In the genomic region with DNA sequence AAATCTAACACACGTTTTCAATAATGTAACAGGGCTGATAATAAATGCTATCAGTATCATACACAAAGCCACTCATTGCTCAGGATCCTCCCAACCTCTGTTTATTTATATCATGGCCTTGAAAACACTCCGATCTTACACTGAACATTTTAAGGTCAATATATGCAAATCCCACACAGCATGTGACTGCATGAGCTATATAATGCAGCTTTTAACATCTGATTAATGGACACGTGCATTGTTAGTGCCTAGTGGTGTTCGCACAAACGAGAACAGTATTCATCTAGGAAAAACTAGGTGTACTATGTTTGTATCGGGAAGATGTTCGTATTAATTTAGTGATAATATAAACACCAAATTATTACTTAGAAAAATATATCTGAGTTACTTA, we compare ENCODE assay signal across 25 mouse cellular contexts.
DNase-seq lines count a peak whose midpoint lies in the region; ATAC-seq lines count a peak whose summit lies in the region.
"Had no signal": no experiment of that assay in that cellular context is flagged by ENCODE, and none has a peak within 500 bp of the region (broad histone marks: within the 10 kb centered on the region; RNA-seq: fewer than 3 reads in every experiment).

No protein-coding gene starts in this region.

- no peak for DNase-seq in midbrain, embryonic 14.5 days
- no peak for DNase-seq in left cerebral cortex, adult 8-10 months (ENCODE audit: low spot score in 2 of 2)
- DNase-seq: adrenal gland, adult 8-10 months; gastrocnemius, postnatal 36 days; heart, adult 2 months; kidney, adult 8-10 months; kidney, postnatal 4 days; layer of hippocampus, postnatal 36 days; lung, embryonic 14.5 days; lung, postnatal 14 days; spleen, adult 18-20 months; thymus, postnatal 14 days had no signal

- peak; percentile 55 for ATAC-seq in forebrain, embryonic 13.5 days
- no peak for ATAC-seq in forebrain, embryonic 12.5 days (ENCODE audit: low FRiP score)
- ATAC-seq in hindbrain, embryonic 15.5 days (ENCODE audit: low FRiP score, low read depth), result peak; percentile 36
- no peak for ATAC-seq in hindbrain, embryonic 12.5 days (ENCODE audit: low FRiP score)
- ATAC-seq in hindbrain, embryonic 16.5 days, result peak; percentile 57
- ATAC-seq in midbrain, embryonic 14.5 days (ENCODE audit: low FRiP score, low TSS enrichment), result peak; percentile 73
- ATAC-seq in heart, embryonic 12.5 days (ENCODE audit: insufficient number of reproducible peaks, low FRiP score), result no peak
- ATAC-seq: intestine, embryonic 16.5 days had no signal

- H3K27me3 ChIP-seq in forebrain, embryonic 13.5 days, result no peaks in the 10 kb centered on the region
- no peaks in the 10 kb centered on the region for H3K27me3 ChIP-seq in forebrain, embryonic 12.5 days
- no peaks in the 10 kb centered on the region for H3K27me3 ChIP-seq in hindbrain, embryonic 15.5 days
- H3K27me3 ChIP-seq in hindbrain, embryonic 12.5 days, result no peaks in the 10 kb centered on the region
- H3K27me3 ChIP-seq in hindbrain, embryonic 16.5 days (replicated peaks; ENCODE audit: control insufficient read depth, insufficient read depth, low read length), result no peaks in the 10 kb centered on the region
- H3K27me3 ChIP-seq in midbrain, embryonic 14.5 days (ENCODE audit: control insufficient read depth, insufficient read depth, low read length), result no peaks in the 10 kb centered on the region
- no peaks in the 10 kb centered on the region for H3K27me3 ChIP-seq in heart, embryonic 12.5 days (replicated peaks)
- H3K27me3 ChIP-seq: heart, embryonic 13.5 days; limb, embryonic 12.5 days; liver, embryonic 15.5 days had no signal

- no peak overlapping the region for H3K9ac ChIP-seq in forebrain, embryonic 13.5 days
- no peak overlapping the region for H3K9ac ChIP-seq in forebrain, embryonic 12.5 days
- H3K9ac ChIP-seq in hindbrain, embryonic 15.5 days, result no peak overlapping the region
- no peak overlapping the region for H3K9ac ChIP-seq in hindbrain, embryonic 12.5 days
- no peak overlapping the region for H3K9ac ChIP-seq in hindbrain, embryonic 16.5 days (ENCODE audit: low read depth, low read length)
- no peak overlapping the region for H3K9ac ChIP-seq in midbrain, embryonic 14.5 days (replicated peaks; ENCODE audit: low read length)
- H3K9ac ChIP-seq in heart, embryonic 12.5 days, result no peak overlapping the region
- H3K9ac ChIP-seq: heart, embryonic 13.5 days; limb, embryonic 12.5 days; liver, embryonic 15.5 days; lung, embryonic 14.5 days had no signal

- no peak overlapping the region for H3K4me2 ChIP-seq in forebrain, embryonic 13.5 days
- no peak overlapping the region for H3K4me2 ChIP-seq in forebrain, embryonic 12.5 days
- no peak overlapping the region for H3K4me2 ChIP-seq in hindbrain, embryonic 15.5 days
- H3K4me2 ChIP-seq in hindbrain, embryonic 12.5 days (replicated peaks), result no peak overlapping the region
- no peak overlapping the region for H3K4me2 ChIP-seq in hindbrain, embryonic 16.5 days (ENCODE audit: low read length)
- H3K4me2 ChIP-seq in midbrain, embryonic 14.5 days (ENCODE audit: low read length), result no peak overlapping the region
- no peak overlapping the region for H3K4me2 ChIP-seq in heart, embryonic 12.5 days
- H3K4me2 ChIP-seq: heart, embryonic 13.5 days; limb, embryonic 12.5 days; liver, embryonic 15.5 days; lung, embryonic 14.5 days had no signal

- H3K36me3 ChIP-seq in forebrain, embryonic 13.5 days (ENCODE audit: poor library complexity, severe bottlenecking), result no peaks in the 10 kb centered on the region
- H3K36me3 ChIP-seq in forebrain, embryonic 12.5 days (replicated peaks), result no peaks in the 10 kb centered on the region
- no peaks in the 10 kb centered on the region for H3K36me3 ChIP-seq in hindbrain, embryonic 15.5 days
- H3K36me3 ChIP-seq in hindbrain, embryonic 12.5 days, result no peaks in the 10 kb centered on the region
- no peaks in the 10 kb centered on the region for H3K36me3 ChIP-seq in hindbrain, embryonic 16.5 days (ENCODE audit: control insufficient read depth, insufficient read depth, low read length)
- H3K36me3 ChIP-seq in midbrain, embryonic 14.5 days (ENCODE audit: control insufficient read depth, insufficient read depth, low read length), result no peaks in the 10 kb centered on the region
- no peaks in the 10 kb centered on the region for H3K36me3 ChIP-seq in heart, embryonic 12.5 days
- H3K36me3 ChIP-seq: G1E; heart, embryonic 13.5 days; limb, embryonic 12.5 days had no signal

- no peak overlapping the region for H3K4me3 ChIP-seq in forebrain, embryonic 13.5 days
- no peak overlapping the region for H3K4me3 ChIP-seq in forebrain, embryonic 12.5 days (replicated peaks)
- no peak overlapping the region for H3K4me3 ChIP-seq in hindbrain, embryonic 15.5 days
- H3K4me3 ChIP-seq in hindbrain, embryonic 12.5 days, result no peak overlapping the region
- no peak overlapping the region for H3K4me3 ChIP-seq in hindbrain, embryonic 16.5 days (ENCODE audit: low read length)
- no peak overlapping the region for H3K4me3 ChIP-seq in midbrain, embryonic 14.5 days (replicated peaks; ENCODE audit: low read depth, low read length)
- H3K4me3 ChIP-seq in heart, embryonic 12.5 days, result no peak overlapping the region
- H3K4me3 ChIP-seq: heart, adult 2 months; heart, embryonic 13.5 days; limb, embryonic 12.5 days; liver, embryonic 15.5 days; myocyte had no signal

- 45% methylated on average over 7 of the region's 7 CpGs for WGBS in forebrain, embryonic 13.5 days
- WGBS in forebrain, embryonic 12.5 days, result 61% methylated on average over 7 of the region's 7 CpGs
- WGBS in hindbrain, embryonic 15.5 days, result 51% methylated on average over 7 of the region's 7 CpGs
- 82% methylated on average over 7 of the region's 7 CpGs for WGBS in hindbrain, embryonic 12.5 days
- 62% methylated on average over 7 of the region's 7 CpGs for WGBS in hindbrain, embryonic 16.5 days
- 44% methylated on average over 7 of the region's 7 CpGs for WGBS in midbrain, embryonic 14.5 days
- WGBS in heart, embryonic 12.5 days, result 86% methylated on average over 7 of the region's 7 CpGs

- H3K27ac ChIP-seq in forebrain, embryonic 13.5 days, result peak overlapping the region; percentile 32
- no peak overlapping the region for H3K27ac ChIP-seq in forebrain, embryonic 12.5 days
- H3K27ac ChIP-seq in hindbrain, embryonic 15.5 days (replicated peaks), result no peak overlapping the region; the same call in 1 of the 2 replicates
- H3K27ac ChIP-seq in hindbrain, embryonic 12.5 days, result no peak overlapping the region
- no peak overlapping the region for H3K27ac ChIP-seq in hindbrain, embryonic 16.5 days (ENCODE audit: low read depth, low read length)
- H3K27ac ChIP-seq in midbrain, embryonic 14.5 days (replicated peaks; ENCODE audit: low read depth, low read length), result peak overlapping the region; percentile 66; the same call in 1 of the 2 replicates
- no peak overlapping the region for H3K27ac ChIP-seq in heart, embryonic 12.5 days (ENCODE audit: poor library complexity, severe bottlenecking)
- H3K27ac ChIP-seq: heart, adult 2 months; heart, embryonic 13.5 days; kidney, postnatal 0 days; limb, embryonic 12.5 days; liver, embryonic 15.5 days had no signal

- H3K4me1 ChIP-seq in forebrain, embryonic 13.5 days, result peaks cover 16% of the 10 kb centered on the region
- H3K4me1 ChIP-seq in forebrain, embryonic 12.5 days, result peaks cover 4% of the 10 kb centered on the region; the same call in 1 of the 2 replicates
- peaks cover 10% of the 10 kb centered on the region for H3K4me1 ChIP-seq in hindbrain, embryonic 15.5 days (replicated peaks)
- no peaks in the 10 kb centered on the region for H3K4me1 ChIP-seq in hindbrain, embryonic 12.5 days
- H3K4me1 ChIP-seq in hindbrain, embryonic 16.5 days (ENCODE audit: control insufficient read depth, insufficient read depth, low read depth, low read length), result no peaks in the 10 kb centered on the region; the same call in 1 of the 2 replicates
- peaks cover 13% of the 10 kb centered on the region for H3K4me1 ChIP-seq in midbrain, embryonic 14.5 days (ENCODE audit: control insufficient read depth, insufficient read depth, low read length)
- no peaks in the 10 kb centered on the region for H3K4me1 ChIP-seq in heart, embryonic 12.5 days (replicated peaks)
- H3K4me1 ChIP-seq: heart, embryonic 13.5 days; limb, embryonic 12.5 days; liver, embryonic 15.5 days had no signal

- H3K9me3 ChIP-seq in forebrain, embryonic 13.5 days (replicated peaks), result no peaks in the 10 kb centered on the region
- H3K9me3 ChIP-seq in forebrain, embryonic 12.5 days, result no peaks in the 10 kb centered on the region
- H3K9me3 ChIP-seq in hindbrain, embryonic 15.5 days, result no peaks in the 10 kb centered on the region
- H3K9me3 ChIP-seq in hindbrain, embryonic 12.5 days (replicated peaks), result no peaks in the 10 kb centered on the region
- no peaks in the 10 kb centered on the region for H3K9me3 ChIP-seq in hindbrain, embryonic 16.5 days (ENCODE audit: control insufficient read depth, low read length)
- H3K9me3 ChIP-seq in midbrain, embryonic 14.5 days (ENCODE audit: control insufficient read depth, low read length), result no peaks in the 10 kb centered on the region
- no peaks in the 10 kb centered on the region for H3K9me3 ChIP-seq in heart, embryonic 12.5 days (replicated peaks)
- H3K9me3 ChIP-seq: G1E; heart, embryonic 13.5 days; limb, embryonic 12.5 days; liver, embryonic 15.5 days had no signal

Comparison
In these comparisons a context has a peak if more than half of its experiments do, and no peak if none do; other contexts are left out.
1. ATAC-seq: peak in forebrain, embryonic 13.5 days (single experiment), hindbrain, embryonic 15.5 days (single experiment), hindbrain, embryonic 16.5 days (single experiment) and midbrain, embryonic 14.5 days (single experiment); none in forebrain, embryonic 12.5 days (single experiment), hindbrain, embryonic 12.5 days (single experiment) and heart, embryonic 12.5 days (single experiment).
2. H3K27ac ChIP-seq: peak in forebrain, embryonic 13.5 days (single experiment) and midbrain, embryonic 14.5 days (single experiment); none in forebrain, embryonic 12.5 days (single experiment), hindbrain, embryonic 15.5 days (single experiment), hindbrain, embryonic 12.5 days (single experiment), hindbrain, embryonic 16.5 days (single experiment) and heart, embryonic 12.5 days (single experiment).